Mouse (Mus musculus) forebrain, embryonic 13.5 days (tissue): ENCODE measurements around the gene Cdk6. TPM values are rescaled to one million over a fixed set of nuclear protein-coding genes. Genes with fewer than 3 reads are reported as not detected.
A peak's percentile ranks its signal among the peaks of the same experiment; 100 is the strongest.
"Not testable (repeated sequence)": the region's sequence is repeated elsewhere in the genome, so short reads cannot be mapped to it uniquely, and the experiment has no call there.

ENCODE experiments used
- ATAC-seq: fragments of 200-750 bp; cut with Nextera tagmentation; 2 replicates; pipeline ENCODE4 v1.8.0; 2017
- H3K27ac ChIP-seq: fragments of 300-500 bp; sonication (generic); 2 replicates; pipeline ENCODE4 v1.5.1; 2015; ENCODE audit warnings: inconsistent platforms, mild to moderate bottlenecking, moderate library complexity
- H3K27me3 ChIP-seq: fragments of 300-500 bp; sonication (generic); 2 replicates; pipeline ENCODE4 v1.6.1; 2015; ENCODE audit warnings: mild to moderate bottlenecking, inconsistent platforms
- H3K36me3 ChIP-seq: fragments of 300-500 bp; sonication (generic); 2 replicates; pipeline ENCODE4 v1.6.1; 2015; ENCODE audit warnings: mild to moderate bottlenecking, inconsistent platforms; ENCODE audit not compliant: poor library complexity, severe bottlenecking
- H3K4me1 ChIP-seq: fragments of 300-500 bp; sonication (generic); 2 replicates; pipeline ENCODE4 v1.6.1; 2015; ENCODE audit warnings: inconsistent platforms
- H3K4me2 ChIP-seq: fragments of 300-500 bp; sonication (generic); 2 replicates; pipeline ENCODE4 v1.6.1; 2015; ENCODE audit warnings: inconsistent platforms, mild to moderate bottlenecking, moderate library complexity
- H3K4me3 ChIP-seq: fragments of 300-500 bp; sonication (generic); 2 replicates; pipeline ENCODE4 v1.5.1; 2015; ENCODE audit warnings: mild to moderate bottlenecking, inconsistent platforms
- H3K9ac ChIP-seq: fragments of 300-500 bp; sonication (generic); 2 replicates; pipeline ENCODE4 v1.6.1; 2015; ENCODE audit warnings: mild to moderate bottlenecking, inconsistent platforms
- H3K9me3 ChIP-seq: fragments of 300-500 bp; sonication (generic); replicated peaks from 2 replicates; pipeline ENCODE4 v1.6.1; 2016; ENCODE audit warnings: inconsistent platforms
- WGBS: fragments of 180-500 bp; shearing (Covaris S2); methylation state at CpG from one replicate; pipeline ENCODE4 v1.1.7; 2015; 5-methylcytosine and 5-hydroxymethylcytosine counted together
- polyA plus RNA-seq: library from polyadenylated mRNA; unstranded; fragments of >200 nt; fragmentation: Nextera tagmentation; extraction: Ambion mirVana; gene quantifications from 2 replicates; pipeline ENCODE4 v1.2.1, GENCODE M21; 2015

Gene Cdk6
- polyA plus RNA-seq, 1 experiment from 2014 or later = 34.4 TPM

GRCm38 (mm10) chr5:3514901-3515311, 173.6 kb downstream of the Cdk6 start:
- Histone ChIP-seq H3K27ac (no peak overlapping the region), H3K4me1 (0 out of 2 replicates have a peak, but pooled peaks cover 3% of the 10 kb centered on the region), H3K4me2 (no peak overlapping the region), H3K36me3 (no peaks in the 10 kb centered on the region; the same call in 1 of the 2 replicates), H3K9me3 (no peaks in the 10 kb centered on the region), H3K27me3 (no peaks in the 10 kb centered on the region), H3K4me3 (no peak overlapping the region), H3K9ac (no peak overlapping the region)
- ATAC-seq = no peak
- whole genome bisulfite sequencing = 82% methylated on average over 8 of the region's 8 CpGs

DNA sequence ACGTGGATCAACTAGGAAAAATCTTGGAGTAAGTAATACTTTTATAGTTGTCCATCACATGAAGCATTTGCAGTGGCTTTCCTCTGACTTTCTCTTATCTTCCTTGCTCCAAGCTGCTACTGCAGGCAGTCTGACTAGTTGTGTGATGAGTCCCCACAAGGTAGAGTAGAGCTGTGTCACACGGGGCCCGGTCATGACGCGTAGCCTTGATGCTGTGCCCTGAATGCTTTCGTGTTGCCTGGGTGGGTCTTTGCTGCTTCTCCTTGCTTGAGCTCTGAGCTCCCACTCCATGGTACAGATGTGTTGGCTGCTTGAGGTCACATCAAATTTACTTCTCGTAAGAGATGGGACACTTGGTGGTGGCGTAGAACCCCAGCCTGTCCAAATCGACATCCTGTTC, 174.2 kb downstream of the Cdk6 start:
- Histone ChIP-seq H3K4me1 (0 out of 2 replicates have a peak, but pooled peaks cover 3% of the 10 kb centered on the region), H3K27ac (no peak overlapping the region)
- WGBS = 95% methylated on average over 9 of the region's 9 CpGs

GRCm38 (mm10) chr5:3516481-3517075, 175.3 kb downstream of the Cdk6 start:
- Histone ChIP-seq H3K9me3 (no peaks in the 10 kb centered on the region), H3K9ac (no peak overlapping the region), H3K27me3 (no peaks in the 10 kb centered on the region), H3K4me1 (no peaks in the 10 kb centered on the region), H3K27ac (no peak overlapping the region), H3K36me3 (peaks cover 8% of the 10 kb centered on the region; the same call in 1 of the 2 replicates), H3K4me2 (no peak overlapping the region), H3K4me3 (no peak overlapping the region)
- ATAC-seq = peak; percentile 86
- WGBS = 57% methylated on average over 9 of the region's 9 CpGs

More for the DNA sequence above, 174.2 kb downstream of the Cdk6 start:
- H3K36me3 ChIP-seq = peaks cover 3% of the 10 kb centered on the region; the same call in 1 of the 2 replicates
- no peak overlapping the region for H3K4me3 ChIP-seq
- no peaks in the 10 kb centered on the region for H3K27me3 ChIP-seq
- H3K9me3 ChIP-seq = no peaks in the 10 kb centered on the region
- H3K4me2 ChIP-seq = no peak overlapping the region
- H3K9ac ChIP-seq = no peak overlapping the region
- ATAC-seq = no peak

DNA sequence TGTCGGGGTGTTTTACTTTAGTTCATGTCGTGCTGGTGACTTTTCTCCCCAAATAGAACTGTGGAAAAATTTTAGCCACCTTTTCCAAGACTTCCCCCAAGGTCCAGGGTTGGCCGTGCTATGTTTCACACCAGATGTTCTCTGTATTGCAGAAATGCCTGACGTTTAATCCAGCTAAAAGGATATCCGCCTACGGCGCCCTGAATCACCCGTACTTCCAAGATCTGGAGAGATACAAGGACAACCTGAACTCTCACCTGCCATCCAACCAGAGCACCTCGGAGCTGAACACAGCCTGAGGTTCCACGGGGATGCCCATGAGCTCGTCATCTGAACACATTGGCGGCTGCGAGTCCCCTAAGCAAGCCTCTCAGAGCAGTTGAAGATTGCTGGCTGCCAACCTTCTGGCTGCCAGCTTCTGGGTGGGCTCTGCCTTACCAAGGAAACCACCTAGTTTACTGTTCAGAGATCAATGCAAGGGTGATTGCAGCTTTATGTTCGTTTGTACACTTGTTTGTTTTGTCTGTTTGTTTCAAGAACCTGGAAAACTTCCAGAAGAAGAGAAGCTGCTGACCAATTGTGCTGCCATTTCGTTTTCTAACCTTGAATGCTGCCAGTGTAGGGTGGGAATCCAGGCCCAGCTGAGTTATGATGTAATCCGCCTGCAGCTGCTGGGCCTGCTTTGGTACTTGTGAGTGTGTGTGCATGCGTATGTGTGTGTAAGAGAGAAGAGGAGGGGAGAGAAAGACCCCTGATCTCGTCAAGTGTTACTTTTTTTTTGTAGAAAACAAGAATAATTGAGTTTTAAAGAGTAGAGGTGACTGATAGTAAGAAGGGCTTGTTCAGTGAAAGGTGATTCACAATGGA, 179.4 kb downstream of the Cdk6 start:
- Histone ChIP-seq H3K27ac (no peak overlapping the region), H3K27me3 (no peaks in the 10 kb centered on the region), H3K9me3 (no peaks in the 10 kb centered on the region), H3K4me2 (no peak overlapping the region), H3K9ac (no peak overlapping the region), H3K4me3 (no peak overlapping the region), H3K36me3 (peaks cover 8% of the 10 kb centered on the region; the same call in 1 of the 2 replicates), H3K4me1 (no peaks in the 10 kb centered on the region)
- WGBS = 85% methylated on average over 18 of the region's 18 CpGs
- no peak for ATAC-seq

DNA sequence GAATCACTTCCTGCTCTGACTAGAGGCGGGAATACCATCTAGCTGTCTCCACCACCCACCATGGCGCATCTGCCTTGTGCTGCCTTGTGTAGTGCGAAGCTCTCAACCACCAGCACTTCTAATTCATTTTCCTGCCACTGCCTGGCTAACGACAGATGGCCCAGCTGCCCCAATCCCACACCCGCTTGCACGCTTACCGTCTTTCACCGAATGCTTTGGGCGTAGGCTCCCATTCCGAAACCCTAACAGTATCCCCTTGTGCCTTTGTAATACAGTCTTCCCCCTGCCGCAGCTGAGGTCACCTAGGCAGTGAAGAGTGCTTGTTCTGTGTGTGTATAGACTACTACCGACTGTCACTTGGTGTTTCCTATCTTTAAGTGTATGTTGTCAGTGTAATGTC, 180.5 kb downstream of the Cdk6 start:
- no peak overlapping the region for H3K9ac ChIP-seq
- H3K36me3 ChIP-seq = peaks cover 8% of the 10 kb centered on the region; the same call in 1 of the 2 replicates
- no peak overlapping the region for H3K4me2 ChIP-seq
- H3K4me3 ChIP-seq = no peak overlapping the region
- H3K27me3 ChIP-seq = no peaks in the 10 kb centered on the region
- 87% methylated on average over 12 of the region's 12 CpGs for WGBS
- no peak overlapping the region for H3K27ac ChIP-seq
- ATAC-seq = 0 out of 2 replicates have a peak, but pooled peaks have one; percentile 14
- H3K4me1 ChIP-seq = no peaks in the 10 kb centered on the region
- no peaks in the 10 kb centered on the region for H3K9me3 ChIP-seq

DNA sequence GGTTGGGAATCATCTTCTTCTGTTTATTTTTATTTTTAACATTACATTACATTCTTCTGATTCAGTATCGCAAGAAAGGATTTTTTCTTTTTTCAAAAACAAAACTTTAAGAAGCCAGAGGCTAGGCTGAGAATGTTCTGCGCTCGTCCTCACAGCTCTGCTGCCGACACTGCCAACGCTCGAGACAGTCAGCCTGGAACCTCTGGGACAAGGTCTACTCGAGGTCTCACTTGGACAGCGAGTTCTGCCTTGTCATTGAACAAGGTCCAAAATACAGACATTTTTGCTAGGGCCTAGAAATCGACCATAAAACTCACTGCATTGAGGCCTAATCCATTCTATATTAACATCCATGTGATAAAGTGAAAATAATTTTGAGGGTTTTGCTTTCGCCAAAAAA, 181.5 kb downstream of the Cdk6 start:
- no peaks in the 10 kb centered on the region for H3K9me3 ChIP-seq
- peaks cover 8% of the 10 kb centered on the region; the same call in 1 of the 2 replicates for H3K36me3 ChIP-seq
- no peak overlapping the region for H3K27ac ChIP-seq
- H3K4me1 ChIP-seq = peaks cover 4% of the 10 kb centered on the region; the same call in 1 of the 2 replicates
- no peak overlapping the region for H3K9ac ChIP-seq
- no peak overlapping the region for H3K4me3 ChIP-seq
- ATAC-seq = no peak
- H3K4me2 ChIP-seq = no peak overlapping the region
- no peaks in the 10 kb centered on the region for H3K27me3 ChIP-seq
- WGBS = 93% methylated on average over 10 of the region's 10 CpGs

- H3K9ac ChIP-seq = no peak overlapping the region
- H3K4me3 ChIP-seq = no peak overlapping the region
- H3K9me3 ChIP-seq = no peaks in the 10 kb centered on the region
- H3K27ac ChIP-seq = no peak overlapping the region
- no peaks in the 10 kb centered on the region for H3K27me3 ChIP-seq
- ATAC-seq = peak; percentile 51; the same call in 1 of the 2 replicates
- peaks cover 4% of the 10 kb centered on the region; the same call in 1 of the 2 replicates for H3K4me1 ChIP-seq
- 25% methylated on average over 5 of the region's 5 CpGs for WGBS
- H3K36me3 ChIP-seq = no peaks in the 10 kb centered on the region
- no peak overlapping the region for H3K4me2 ChIP-seq
Observed at GRCm38 (mm10) chr5:3527041-3527691, 185.9 kb downstream of the Cdk6 start.

- Histone ChIP-seq H3K9me3 (no peaks in the 10 kb centered on the region), H3K9ac (no peak overlapping the region), H3K4me2 (no peak overlapping the region), H3K27ac (no peak overlapping the region), H3K4me1 (peaks cover 4% of the 10 kb centered on the region; the same call in 1 of the 2 replicates), H3K36me3 (no peaks in the 10 kb centered on the region), H3K4me3 (no peak overlapping the region), H3K27me3 (no peaks in the 10 kb centered on the region)
- 82% methylated on average over 10 of the region's 10 CpGs for WGBS
- no peak for ATAC-seq
Observed at GRCm38 (mm10) chr5:3529585-3530189, 188.4 kb downstream of the Cdk6 start.

- H3K4me3 ChIP-seq, H3K9ac ChIP-seq, H3K9me3 ChIP-seq, ATAC-seq, H3K27ac ChIP-seq, H3K27me3 ChIP-seq, H3K36me3 ChIP-seq, H3K4me1 ChIP-seq, H3K4me2 ChIP-seq: not testable (repeated sequence)
Observed at GRCm38 (mm10) chr5:3532048-3532447, 190.8 kb downstream of the Cdk6 start.

DNA sequence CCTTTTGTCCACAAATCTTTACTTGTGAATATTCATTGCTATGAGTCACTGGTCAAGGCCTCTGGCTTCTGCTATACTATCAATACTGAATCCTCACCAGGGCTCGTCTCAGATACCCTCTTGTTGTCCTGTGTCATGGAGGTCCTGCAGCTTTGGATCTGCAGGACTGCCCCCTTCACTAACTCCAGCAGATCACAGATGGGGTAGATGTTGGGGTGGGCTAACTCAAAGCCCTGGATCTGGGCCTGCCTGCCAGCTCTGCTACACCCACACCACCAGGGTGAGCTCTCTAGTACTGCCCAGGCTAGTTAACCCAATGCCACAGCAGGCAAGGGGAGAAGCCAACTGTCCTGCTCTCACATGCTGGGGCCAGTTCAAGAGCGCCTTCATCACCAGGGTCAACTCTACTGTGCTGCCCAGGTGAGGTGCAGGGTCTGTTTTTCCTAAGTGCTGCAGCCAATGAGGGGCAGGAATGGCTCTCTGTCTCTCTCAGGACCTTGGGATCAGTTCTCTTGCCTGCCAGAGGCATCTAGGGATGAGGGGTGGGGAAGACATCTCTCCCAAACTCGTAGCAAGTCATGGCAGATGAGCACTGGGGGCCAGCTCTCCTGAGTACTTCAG, 195.4 kb downstream of the Cdk6 start:
- no peak overlapping the region for H3K4me2 ChIP-seq
- H3K27me3 ChIP-seq = no peaks in the 10 kb centered on the region
- H3K4me3 ChIP-seq = no peak overlapping the region
- H3K9ac ChIP-seq = no peak overlapping the region
- H3K4me1 ChIP-seq = no peaks in the 10 kb centered on the region
- H3K36me3 ChIP-seq = no peaks in the 10 kb centered on the region
- H3K9me3 ChIP-seq = no peaks in the 10 kb centered on the region
- WGBS = 65% methylated on average over 3 of the region's 3 CpGs
- ATAC-seq = no peak
- no peak overlapping the region for H3K27ac ChIP-seq
